Comparison of ENCODE assay signal across 18 mouse cellular contexts in the genomic region with DNA sequence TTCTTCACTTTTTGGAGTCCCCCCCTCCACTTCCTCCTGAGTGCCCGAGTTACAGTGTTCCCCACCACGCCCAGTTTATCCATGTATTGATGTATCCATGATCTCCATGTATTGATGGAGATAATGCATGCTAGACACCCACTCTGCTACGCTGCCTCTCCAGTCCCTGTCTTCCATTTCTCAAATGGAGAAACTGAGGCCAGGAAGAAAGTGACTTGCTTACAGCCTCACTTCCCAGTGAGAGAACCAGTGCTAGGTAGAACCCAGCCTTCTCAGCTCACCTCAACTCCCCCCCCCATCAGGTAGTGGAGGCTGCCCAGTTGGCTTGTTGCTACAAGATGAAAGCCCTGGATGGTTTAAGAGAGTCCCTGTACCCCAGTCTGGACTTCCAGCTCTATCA. TPM values are rescaled to one million over a fixed set of nuclear protein-coding genes. Genes with fewer than 3 reads are reported as not detected.
"Had no signal": no experiment of that assay in that cellular context is flagged by ENCODE, and none has a peak within 500 bp of the region (broad histone marks: within the 10 kb centered on the region; RNA-seq: fewer than 3 reads in every experiment).

A gene (plus strand): TSS at position 301 of the 400 bp plus-strand sequence.

- H3K9ac ChIP-seq: limb, embryonic 12.5 days; liver, embryonic 14.5 days; lung, embryonic 15.5 days; midbrain, embryonic 15.5 days; neural tube, embryonic 12.5 days had no signal

- H3K36me3 ChIP-seq: limb, embryonic 12.5 days; lung, embryonic 15.5 days; midbrain, embryonic 15.5 days; neural tube, embryonic 12.5 days had no signal

- H3K4me2 ChIP-seq: limb, embryonic 12.5 days; lung, embryonic 15.5 days; midbrain, embryonic 15.5 days; neural tube, embryonic 12.5 days had no signal

- ATAC-seq: midbrain, embryonic 15.5 days had no signal

- H3K4me3 ChIP-seq: layer of hippocampus, adult 2 months; limb, embryonic 12.5 days; lung, embryonic 15.5 days; midbrain, embryonic 15.5 days; neural tube, embryonic 12.5 days had no signal

- H3K9me3 ChIP-seq: limb, embryonic 12.5 days; lung, embryonic 15.5 days; midbrain, embryonic 15.5 days; neural tube, embryonic 12.5 days had no signal

- DNase-seq: kidney, adult 18-20 months; kidney, postnatal 10 days; kidney, postnatal 4 days; liver; lung, postnatal 14 days; thymus, postnatal 25 days had no signal

- H3K4me1 ChIP-seq: limb, embryonic 12.5 days had no signal

- H3K27ac ChIP-seq: layer of hippocampus, adult 2 months; limb, embryonic 12.5 days; liver, embryonic 14.5 days; lung, embryonic 15.5 days; macrophage; midbrain, embryonic 15.5 days; neural tube, embryonic 12.5 days; stomach, postnatal 0 days had no signal

- H3K27me3 ChIP-seq: lung, embryonic 15.5 days; midbrain, embryonic 15.5 days; neural tube, embryonic 12.5 days had no signal

RNA-seq across cellular contexts. Expression of the gene that starts here (rescaled TPM):
- total RNA-seq: layer of hippocampus, adult 2 months; layer of hippocampus, postnatal 10 days; left cerebral cortex, postnatal 36 days; monocyte, adult 5-6 weeks had no signal
- polyA plus RNA-seq: kidney, embryonic 14.5 days; limb, embryonic 12.5 days; lung, embryonic 15.5 days; macrophage; midbrain, embryonic 15.5 days; neural tube, embryonic 12.5 days; stomach, postnatal 0 days had no signal
